20 mouse cellular contexts compared by ENCODE assay signal in the genomic region with DNA sequence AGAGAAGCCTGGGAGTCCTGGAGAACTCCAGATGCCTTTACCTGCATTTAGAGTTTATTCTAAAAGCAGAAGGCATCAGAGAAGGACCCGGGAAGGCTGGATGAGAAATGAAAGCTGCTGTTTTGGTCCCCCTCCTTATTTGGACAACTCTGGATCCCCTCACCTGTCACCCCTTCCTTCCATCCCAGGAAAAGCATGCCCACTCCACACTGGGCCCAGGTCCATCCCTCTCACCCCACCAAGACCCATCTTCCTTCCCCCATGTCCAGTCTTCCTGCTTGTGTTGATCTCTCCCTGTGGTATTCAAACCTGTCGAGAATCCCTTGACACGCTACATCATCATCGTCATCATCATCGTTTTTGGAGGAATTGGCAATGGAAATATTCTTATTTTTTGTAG.
"Had no signal": no experiment of that assay in that cellular context is flagged by ENCODE, and none has a peak within 500 bp of the region (broad histone marks: within the 10 kb centered on the region; RNA-seq: fewer than 3 reads in every experiment).

No protein-coding gene starts in this region.

- H3K27me3 ChIP-seq: heart, embryonic 15.5 days; hindbrain, embryonic 12.5 days; hindbrain, embryonic 13.5 days; hindbrain, embryonic 15.5 days; intestine, embryonic 15.5 days; kidney, embryonic 15.5 days had no signal

- H3K9me3 ChIP-seq: heart, embryonic 10.5 days; heart, embryonic 12.5 days; heart, embryonic 13.5 days; heart, embryonic 15.5 days; hindbrain, embryonic 10.5 days; hindbrain, embryonic 12.5 days; hindbrain, embryonic 13.5 days; hindbrain, embryonic 15.5 days; intestine, embryonic 15.5 days; kidney, embryonic 15.5 days had no signal

- H3K36me3 ChIP-seq: heart, embryonic 10.5 days; heart, embryonic 12.5 days; heart, embryonic 13.5 days; heart, embryonic 15.5 days; hindbrain, embryonic 10.5 days; hindbrain, embryonic 12.5 days; hindbrain, embryonic 13.5 days; hindbrain, embryonic 15.5 days; intestine, embryonic 15.5 days; kidney, embryonic 15.5 days had no signal

- H3K4me3 ChIP-seq: heart, adult 2 months; heart, embryonic 10.5 days; heart, embryonic 12.5 days; heart, embryonic 13.5 days; heart, embryonic 15.5 days; hindbrain, embryonic 10.5 days; hindbrain, embryonic 12.5 days; hindbrain, embryonic 13.5 days; hindbrain, embryonic 15.5 days; intestine, embryonic 15.5 days; kidney, embryonic 15.5 days; layer of hippocampus, adult 2 months had no signal

- ATAC-seq: inflammation-experienced regulatory T-cells, adult 6 months; intestine, embryonic 15.5 days; intestine, embryonic 16.5 days; intestine, postnatal 0 days had no signal

- H3K9ac ChIP-seq: heart, embryonic 12.5 days; heart, embryonic 13.5 days; heart, embryonic 15.5 days; hindbrain, embryonic 12.5 days; hindbrain, embryonic 13.5 days; hindbrain, embryonic 14.5 days; hindbrain, embryonic 15.5 days; intestine, embryonic 15.5 days; kidney, embryonic 15.5 days had no signal

- H3K4me2 ChIP-seq: heart, embryonic 11.5 days; heart, embryonic 12.5 days; heart, embryonic 15.5 days; hindbrain, embryonic 12.5 days; hindbrain, embryonic 13.5 days; hindbrain, embryonic 14.5 days; hindbrain, embryonic 15.5 days; intestine, embryonic 15.5 days; kidney, embryonic 15.5 days had no signal

- H3K27ac ChIP-seq: heart, adult 2 months; heart, embryonic 10.5 days; heart, embryonic 13.5 days; heart, embryonic 15.5 days; hindbrain, embryonic 10.5 days; hindbrain, embryonic 12.5 days; hindbrain, embryonic 13.5 days; hindbrain, embryonic 14.5 days; hindbrain, embryonic 15.5 days; hindbrain, postnatal 0 days; intestine, embryonic 15.5 days; kidney, embryonic 15.5 days; kidney, postnatal 0 days; layer of hippocampus, adult 2 months had no signal

- H3K4me1 ChIP-seq: hindbrain, embryonic 10.5 days; hindbrain, embryonic 12.5 days; hindbrain, embryonic 13.5 days; hindbrain, embryonic 15.5 days; intestine, embryonic 15.5 days had no signal

- DNase-seq: layer of hippocampus, adult 9-11 months had no signal
